Mouse (Mus musculus) liver, embryonic 16.5 days (tissue): Measurements from ENCODE around the gene Nmt2. TPM values are rescaled to one million over a fixed set of nuclear protein-coding genes. Genes with fewer than 3 reads are reported as not detected.

Source experiments
- ATAC-seq: fragments of 200-750 bp; cut with Nextera tagmentation; 2 replicates; pipeline ENCODE4 v1.8.0; 2017; ENCODE audit warnings: low read depth, mild to moderate bottlenecking, moderate number of reproducible peaks, moderate library complexity
- H3K27ac ChIP-seq: fragments of 300-500 bp; sonication (generic); 2 replicates; pipeline ENCODE4 v1.5.1; 2014; ENCODE audit warnings: mild to moderate bottlenecking, low read length
- H3K27me3 ChIP-seq: fragments of 300-500 bp; sonication (generic); 2 replicates; pipeline ENCODE4 v1.6.1; 2014; ENCODE audit warnings: low read depth, low read length, mixed read lengths; ENCODE audit not compliant: control insufficient read depth, insufficient read depth
- H3K36me3 ChIP-seq: fragments of 300-500 bp; sonication (generic); 2 replicates; pipeline ENCODE4 v1.6.1; 2014; ENCODE audit warnings: mild to moderate bottlenecking; ENCODE audit not compliant: control insufficient read depth, insufficient read depth
- H3K4me1 ChIP-seq: fragments of 300-500 bp; sonication (generic); 2 replicates; pipeline ENCODE4 v1.6.1; 2014; ENCODE audit warnings: low read depth, low read length, mixed read lengths; ENCODE audit not compliant: control insufficient read depth
- H3K4me2 ChIP-seq: fragments of 300-500 bp; sonication (generic); 2 replicates; pipeline ENCODE4 v1.6.1; 2014; ENCODE audit warnings: low read depth, low read length, mixed read lengths
- H3K4me3 ChIP-seq: fragments of 300-500 bp; sonication (generic); 2 replicates; pipeline ENCODE4 v1.5.1; 2014; ENCODE audit warnings: low read depth, mild to moderate bottlenecking, low read length
- H3K9ac ChIP-seq: fragments of 300-500 bp; sonication (generic); 2 replicates; pipeline ENCODE4 v1.6.1; 2014; ENCODE audit warnings: low read depth, low read length
- H3K9me3 ChIP-seq: fragments of 300-500 bp; sonication (generic); replicated peaks from 2 replicates; pipeline ENCODE4 v1.6.1; 2016; ENCODE audit warnings: low read length; ENCODE audit not compliant: control insufficient read depth
- WGBS: fragments of 180-500 bp; shearing (Covaris S2); extraction: QIAGEN DNeasy Blood & Tissue Kit; methylation state at CpG from one replicate; pipeline ENCODE4 v1.1.7; 2014; ENCODE audit not compliant: insufficient replicate concordance; 5-methylcytosine and 5-hydroxymethylcytosine counted together
- polyA plus RNA-seq: library from polyadenylated mRNA; unstranded; fragments of >200 nt; fragmentation: Nextera tagmentation; extraction: Ambion mirVana; gene quantifications from 2 replicates; pipeline ENCODE4 v1.2.1, GENCODE M21; 2015

Nmt2 gene
- polyA plus RNA-seq, 1 experiment from 2014 or later = 12.0 TPM

DNA sequence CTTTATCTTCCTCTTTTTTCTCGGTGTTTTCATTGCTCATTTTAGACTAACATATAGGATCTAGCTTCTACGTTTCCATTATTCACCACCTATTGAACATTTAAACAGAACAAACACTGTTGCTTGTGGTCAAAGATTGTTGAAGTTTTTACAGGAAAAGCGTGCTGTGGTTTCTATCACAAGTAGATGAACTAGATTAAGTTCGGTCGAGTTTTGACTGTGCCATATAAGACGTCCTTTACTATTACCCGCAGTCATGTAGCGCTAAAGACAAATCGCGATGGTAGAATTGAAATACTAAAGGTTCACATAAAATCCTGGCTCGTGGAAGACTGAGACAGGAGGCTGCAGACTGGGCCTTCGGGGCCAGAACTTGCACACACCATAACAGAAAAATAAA is 49.7 kb downstream of the Nmt2 start:
- no peak overlapping the region for H3K27ac ChIP-seq
- H3K9ac ChIP-seq = no peak overlapping the region
- no peak overlapping the region for H3K4me2 ChIP-seq
- H3K36me3 ChIP-seq = peaks cover 5% of the 10 kb centered on the region
- H3K4me3 ChIP-seq = no peak overlapping the region
- ATAC-seq = no peak
- 68% methylated on average over 12 of the region's 12 CpGs for WGBS
- H3K27me3 ChIP-seq = no peaks in the 10 kb centered on the region
- peaks cover 19% of the 10 kb centered on the region for H3K4me1 ChIP-seq
- H3K9me3 ChIP-seq = no peaks in the 10 kb centered on the region

DNA sequence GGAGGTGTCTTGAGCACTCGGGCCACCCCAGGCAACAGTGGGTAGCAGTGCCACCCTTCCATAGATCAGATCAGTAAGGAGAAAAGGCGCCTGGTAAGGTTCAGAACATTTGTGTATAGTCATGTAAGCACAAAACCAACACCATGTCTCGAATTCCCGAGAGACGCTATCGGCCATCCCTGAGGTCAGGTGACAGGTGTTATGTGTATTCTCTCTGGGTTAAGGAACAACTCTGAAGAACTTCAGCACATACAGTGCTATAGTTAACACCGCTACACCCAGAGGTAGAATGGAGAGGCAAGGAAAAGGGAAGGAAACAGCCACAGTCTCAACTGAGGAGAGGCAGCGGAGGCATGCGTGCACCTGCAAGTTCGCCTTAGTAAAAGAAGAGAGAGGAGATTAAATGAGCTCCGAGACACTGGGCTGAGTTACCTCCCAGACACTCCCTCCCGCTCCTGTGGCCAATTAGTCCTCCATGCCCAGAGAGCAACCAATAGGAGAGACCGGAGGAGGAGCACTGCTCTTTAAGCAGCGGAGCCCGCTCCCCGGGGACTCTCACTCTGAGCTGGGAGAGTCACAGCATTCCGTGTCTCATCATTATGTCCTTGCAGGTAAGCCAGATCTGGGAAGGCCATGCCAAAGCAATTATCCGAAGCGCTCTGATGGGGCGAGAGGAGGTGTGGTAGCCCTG is 51.7 kb downstream of the Nmt2 start, which contains the start of gene Acbd7:
Acbd7 (plus strand) TSS at position 558 of the 691 bp plus-strand sequence.
- H3K36me3 ChIP-seq = no peaks in the 10 kb centered on the region
- H3K9ac ChIP-seq = peak within 1 kb of the TSS; percentile 40
- ATAC-seq = peak; percentile 56
- H3K4me3 ChIP-seq = peak within 1 kb of the TSS; percentile 52
- 3% methylated on average over 20 of the region's 20 CpGs for WGBS
- H3K27ac ChIP-seq = no peak within 1 kb of the TSS
- no peaks in the 10 kb centered on the region for H3K9me3 ChIP-seq
- H3K27me3 ChIP-seq = no peaks in the 10 kb centered on the region
- peaks cover 19% of the 10 kb centered on the region for H3K4me1 ChIP-seq
- H3K4me2 ChIP-seq = peak within 1 kb of the TSS; percentile 77

DNA sequence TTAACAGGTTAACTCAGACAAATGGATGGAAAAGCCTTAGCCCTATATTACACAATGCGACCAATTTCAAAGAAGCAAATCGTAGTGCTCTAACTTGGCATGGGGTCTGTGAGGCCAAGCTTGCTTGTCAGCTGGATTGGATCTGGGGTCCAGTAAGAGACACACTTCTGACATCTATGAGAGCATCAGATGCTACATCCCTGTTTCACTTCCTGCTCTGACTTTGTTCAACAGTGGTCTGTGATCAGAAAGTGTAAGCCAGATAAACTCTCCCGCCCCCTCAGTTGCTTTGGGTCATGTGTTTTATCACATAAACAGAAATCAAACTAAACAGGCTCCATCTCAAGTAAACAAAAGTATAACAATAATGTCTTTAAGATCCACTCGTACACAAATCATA is 64.4 kb downstream of the Nmt2 start:
- Histone ChIP-seq H3K9ac (no peak overlapping the region), H3K9me3 (no peaks in the 10 kb centered on the region), H3K36me3 (no peaks in the 10 kb centered on the region), H3K27ac (no peak overlapping the region), H3K4me1 (no peaks in the 10 kb centered on the region), H3K4me3 (no peak overlapping the region), H3K4me2 (no peak overlapping the region), H3K27me3 (no peaks in the 10 kb centered on the region)
- 53% methylated on average over 4 of the region's 4 CpGs for WGBS
- no peak for ATAC-seq

DNA sequence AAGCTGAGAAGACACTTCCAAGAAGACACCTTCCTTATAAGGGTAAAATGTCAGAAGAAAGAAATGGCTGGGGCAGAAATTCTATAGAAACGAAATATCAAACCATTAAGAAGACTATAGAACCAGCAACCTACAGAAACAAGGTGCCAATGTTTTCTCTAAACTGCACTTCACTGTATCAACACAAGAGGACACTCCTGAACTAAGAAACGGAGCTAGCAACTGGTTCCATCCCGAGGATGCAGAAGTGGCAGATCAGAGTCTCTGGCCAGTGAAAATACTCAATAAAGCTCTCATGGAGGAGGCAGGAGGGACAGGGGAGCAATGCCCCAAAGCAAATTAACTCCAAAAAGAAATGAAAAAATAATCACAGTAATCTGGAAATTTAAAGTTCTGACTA is 64.9 kb downstream of the Nmt2 start:
- Histone ChIP-seq H3K4me2 (no peak overlapping the region), H3K9me3 (no peaks in the 10 kb centered on the region), H3K36me3 (no peaks in the 10 kb centered on the region), H3K27ac (no peak overlapping the region), H3K4me1 (no peaks in the 10 kb centered on the region), H3K4me3 (no peak overlapping the region), H3K27me3 (no peaks in the 10 kb centered on the region), H3K9ac (no peak overlapping the region)
- 9% methylated on average over 3 of the region's 3 CpGs for WGBS
- no peak for ATAC-seq

DNA sequence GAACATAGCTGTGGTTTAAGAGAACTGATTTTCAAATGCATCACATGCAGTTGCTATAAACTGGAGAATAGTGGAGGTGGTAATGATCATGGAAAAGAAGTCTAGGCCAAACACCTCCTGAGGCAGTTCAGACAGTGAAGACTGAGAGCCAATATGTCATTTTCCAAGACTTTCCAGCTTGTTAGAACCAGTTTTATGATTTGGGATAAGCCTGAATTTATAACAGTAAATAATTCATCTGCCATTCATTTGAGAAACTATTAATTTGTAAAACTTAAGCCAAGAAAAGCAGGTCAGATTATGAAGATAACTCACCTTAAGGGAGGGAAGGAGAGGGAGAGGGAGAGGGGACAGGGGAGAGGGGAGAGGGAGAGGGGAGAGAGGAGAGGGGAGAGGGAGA is 69.1 kb downstream of the Nmt2 start:
- Histone ChIP-seq H3K9me3 (no peaks in the 10 kb centered on the region), H3K9ac (no peak overlapping the region), H3K4me3 (no peak overlapping the region), H3K36me3 (no peaks in the 10 kb centered on the region), H3K4me2 (no peak overlapping the region), H3K27ac (no peak overlapping the region), H3K4me1 (no peaks in the 10 kb centered on the region), H3K27me3 (no peaks in the 10 kb centered on the region)
- no peak for ATAC-seq

DNA sequence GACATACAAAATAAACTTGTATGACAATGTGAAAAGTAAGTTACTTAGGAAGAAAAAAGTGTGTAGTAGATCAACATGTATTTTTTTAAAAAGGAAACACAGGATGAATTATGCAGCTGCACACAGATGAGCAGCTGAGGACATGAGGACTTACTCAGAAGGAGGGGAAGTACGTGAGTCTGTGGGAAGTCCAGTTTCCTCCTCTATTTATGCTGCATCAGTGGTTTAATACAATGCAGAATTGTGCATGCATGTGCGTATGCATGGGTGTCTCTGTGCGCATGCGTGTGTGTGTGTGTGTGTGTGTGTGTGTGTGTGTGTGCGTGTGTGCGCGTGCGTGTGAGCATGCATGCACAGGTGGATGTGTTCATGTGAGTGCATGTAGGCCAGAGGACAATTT is 71.8 kb downstream of the Nmt2 start:
- Histone ChIP-seq H3K9me3 (no peaks in the 10 kb centered on the region), H3K36me3 (no peaks in the 10 kb centered on the region), H3K4me2 (no peak overlapping the region), H3K4me1 (no peaks in the 10 kb centered on the region), H3K27me3 (no peaks in the 10 kb centered on the region), H3K4me3 (no peak overlapping the region), H3K27ac (no peak overlapping the region), H3K9ac (no peak overlapping the region)
- no peak for ATAC-seq
- 83% methylated on average over 8 of the region's 8 CpGs for WGBS

DNA sequence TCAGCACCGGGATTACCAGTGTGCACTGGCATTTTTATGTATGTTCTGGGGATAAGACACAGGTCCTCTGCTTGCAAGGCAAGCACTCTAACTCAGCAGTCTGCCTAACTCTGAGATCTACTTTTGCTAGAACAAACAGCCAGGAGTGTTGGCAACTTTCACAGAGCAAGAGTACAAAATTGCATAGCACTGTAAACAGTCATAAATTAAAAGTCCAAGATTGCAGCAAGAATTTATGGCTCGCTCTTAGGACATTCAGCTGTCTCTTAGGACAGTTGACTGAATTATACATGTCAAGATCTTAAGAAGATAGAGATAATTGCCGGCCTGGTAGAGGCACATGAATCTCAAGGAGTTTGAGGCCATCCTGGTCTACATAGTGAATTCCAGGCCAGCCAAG is 72.3 kb downstream of the Nmt2 start:
- Histone ChIP-seq H3K36me3 (no peaks in the 10 kb centered on the region), H3K4me3 (no peak overlapping the region), H3K9ac (no peak overlapping the region), H3K27me3 (no peaks in the 10 kb centered on the region), H3K27ac (no peak overlapping the region), H3K9me3 (no peaks in the 10 kb centered on the region), H3K4me1 (no peaks in the 10 kb centered on the region), H3K4me2 (no peak overlapping the region)
- 54% methylated on average over 3 of the region's 3 CpGs for WGBS
- no peak for ATAC-seq

DNA sequence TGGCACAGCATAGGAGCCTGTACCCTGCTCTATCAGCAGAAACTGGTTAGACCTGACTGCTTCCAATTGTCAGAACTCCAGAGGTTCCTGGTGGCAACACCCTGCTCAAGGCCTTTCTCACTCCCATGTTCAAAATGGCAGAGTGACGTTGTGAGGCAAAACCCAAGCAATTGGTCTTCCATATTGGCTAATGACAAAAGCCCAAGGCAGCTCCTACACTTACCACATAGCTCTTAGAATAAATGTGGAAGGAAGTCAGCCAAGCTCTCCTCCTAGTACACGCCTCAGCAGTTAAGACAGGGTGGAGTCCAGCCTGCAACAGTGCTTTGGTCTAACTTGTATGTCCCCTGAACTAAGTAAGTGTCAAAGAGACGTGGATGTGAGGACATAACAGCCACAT is 73.9 kb downstream of the Nmt2 start:
- no peaks in the 10 kb centered on the region for H3K4me1 ChIP-seq
- no peak for ATAC-seq
- no peaks in the 10 kb centered on the region for H3K27me3 ChIP-seq
- H3K27ac ChIP-seq = no peak overlapping the region
- H3K4me3 ChIP-seq = no peak overlapping the region
- no peaks in the 10 kb centered on the region for H3K36me3 ChIP-seq
- H3K4me2 ChIP-seq = no peak overlapping the region
- 39% methylated on average over 3 of the region's 3 CpGs for WGBS
- no peak overlapping the region for H3K9ac ChIP-seq
- no peaks in the 10 kb centered on the region for H3K9me3 ChIP-seq

DNA sequence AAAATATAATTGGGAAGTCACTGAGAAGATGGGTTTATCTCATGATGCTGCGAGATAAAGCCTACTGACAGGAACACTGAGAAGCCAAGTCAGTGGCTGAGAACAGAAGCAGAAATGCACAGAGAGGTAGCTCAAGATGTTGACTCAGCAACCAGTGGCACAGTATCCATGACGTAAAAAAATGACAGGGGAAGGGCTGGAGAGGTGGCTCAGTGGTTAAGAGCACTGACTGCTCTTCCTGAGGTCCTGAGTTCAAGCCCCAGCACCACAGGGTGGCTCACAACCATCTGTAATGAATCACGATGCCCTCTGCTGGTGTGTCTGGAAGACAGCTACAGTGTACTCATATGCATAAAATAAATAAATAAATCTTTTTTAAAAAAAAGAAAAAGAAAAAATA is 77.1 kb downstream of the Nmt2 start:
- H3K36me3 ChIP-seq = no peaks in the 10 kb centered on the region
- no peak for ATAC-seq
- WGBS = 52% methylated on average over 3 of the region's 3 CpGs

More for the DNA sequence above, 77.1 kb downstream of the Nmt2 start:
- H3K4me2 ChIP-seq = no peak overlapping the region
- no peak overlapping the region for H3K27ac ChIP-seq
- H3K4me1 ChIP-seq = no peaks in the 10 kb centered on the region
- no peaks in the 10 kb centered on the region for H3K27me3 ChIP-seq
- no peak overlapping the region for H3K4me3 ChIP-seq
- no peaks in the 10 kb centered on the region for H3K9me3 ChIP-seq
- H3K9ac ChIP-seq = no peak overlapping the region
